Mouse (Mus musculus) MEL-GATA-1-ER (cell line): ENCODE measurements around the gene Strada.
"Not testable (repeated sequence)": the region's sequence is repeated elsewhere in the genome, so short reads cannot be mapped to it uniquely, and the experiment has no call there.

ENCODE experiments used
- DNase-seq: peaks from one replicate; pipeline ENCODE4 v3.0.0-alpha.2; 2012; ENCODE audit warnings: low read depth; ENCODE audit errors: extremely low read depth

Gene Strada

GRCm38 (mm10) chr11:106157154-106157553, 44.8 kb downstream of the Strada start:
- DNase-seq: no peak

- no peak for DNase-seq
Measured at GRCm38 (mm10) chr11:106156257-106156656, 45.7 kb downstream of the Strada start.

DNA sequence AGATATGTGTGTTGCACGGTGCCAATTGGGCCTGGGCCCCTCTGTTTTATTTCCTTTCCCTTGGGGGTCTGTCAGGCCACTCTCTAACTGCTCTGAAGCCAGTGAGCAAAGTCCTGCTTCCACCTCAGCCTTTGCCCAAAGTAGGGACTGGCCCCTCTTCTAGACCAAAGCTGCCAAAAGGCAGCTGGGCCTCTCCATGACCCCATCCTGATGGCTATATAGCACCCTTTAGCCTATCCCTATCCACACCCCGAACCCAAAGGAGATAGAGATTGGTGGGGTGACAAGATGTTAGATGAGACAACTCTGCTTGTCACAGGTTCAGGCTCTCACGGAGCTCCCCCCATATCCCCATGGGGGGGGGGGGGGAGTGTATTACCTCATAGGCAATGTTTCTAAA, 46.2 kb downstream of the Strada start:
- no peak for DNase-seq

DNA sequence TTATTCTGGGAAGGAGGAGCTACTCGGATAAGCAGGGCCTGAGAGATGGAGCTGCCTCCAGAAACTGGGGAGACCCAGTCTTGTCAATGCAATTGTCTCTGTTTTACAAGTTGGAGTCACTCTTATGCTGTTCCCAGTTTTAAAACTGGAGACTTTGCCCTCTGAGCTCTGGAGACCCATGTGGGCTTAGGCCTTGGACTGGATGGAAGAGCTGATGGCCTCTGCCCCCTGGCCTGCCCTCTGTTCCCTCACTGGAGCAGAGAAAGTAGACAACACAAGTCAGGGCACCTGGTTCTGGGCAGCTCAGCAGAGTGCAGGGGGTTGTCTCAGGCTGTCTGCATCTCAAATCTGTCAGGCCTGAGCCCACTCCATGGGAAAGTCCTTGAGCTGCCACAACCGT, 47.2 kb downstream of the Strada start:
- DNase-seq: no peak

- no peak for DNase-seq
Measured at GRCm38 (mm10) chr11:106154091-106154490, 47.9 kb downstream of the Strada start.

DNA sequence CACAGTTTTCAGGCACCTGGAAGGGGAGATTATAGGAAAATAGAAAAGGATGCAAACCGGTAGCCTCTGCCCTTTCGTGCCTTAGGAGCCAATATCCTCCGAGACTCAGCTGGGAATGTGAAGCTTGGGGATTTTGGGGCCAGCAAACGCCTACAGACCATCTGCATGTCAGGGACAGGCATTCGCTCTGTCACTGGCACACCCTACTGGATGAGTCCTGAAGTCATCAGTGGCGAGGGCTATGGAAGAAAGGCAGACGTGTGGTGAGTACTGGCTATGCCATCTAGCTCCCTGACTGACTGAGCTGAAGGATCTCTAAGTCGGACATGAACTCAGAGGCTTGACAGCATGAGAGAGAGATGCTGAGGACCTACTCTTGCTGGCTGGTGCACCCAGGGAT, 49.8 kb downstream of the Strada start:
- no peak for DNase-seq

DNA sequence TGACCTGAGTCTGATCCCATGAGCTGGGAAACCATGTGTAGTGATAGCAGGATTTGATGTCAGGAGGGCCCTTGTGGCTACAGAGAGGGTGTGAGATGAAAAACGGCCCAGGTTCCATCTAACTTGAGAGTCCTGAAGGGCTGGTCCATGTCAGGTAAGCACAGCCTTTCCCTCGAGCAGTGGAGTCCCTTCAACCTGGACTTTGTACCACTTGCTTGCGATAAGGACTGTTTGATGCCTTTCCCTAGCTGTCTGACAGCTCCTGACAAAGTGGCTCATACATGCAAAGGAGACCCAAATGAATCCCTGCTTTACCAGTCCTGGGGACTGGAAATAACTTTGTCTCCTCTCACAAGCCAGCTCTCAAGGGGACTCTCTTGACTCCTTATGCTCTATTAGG, 50.7 kb downstream of the Strada start:
- DNase-seq: no peak

- DNase-seq: peak; percentile 96
Measured at GRCm38 (mm10) chr11:106134580-106135528, 67.1 kb downstream of the Strada start.

DNA sequence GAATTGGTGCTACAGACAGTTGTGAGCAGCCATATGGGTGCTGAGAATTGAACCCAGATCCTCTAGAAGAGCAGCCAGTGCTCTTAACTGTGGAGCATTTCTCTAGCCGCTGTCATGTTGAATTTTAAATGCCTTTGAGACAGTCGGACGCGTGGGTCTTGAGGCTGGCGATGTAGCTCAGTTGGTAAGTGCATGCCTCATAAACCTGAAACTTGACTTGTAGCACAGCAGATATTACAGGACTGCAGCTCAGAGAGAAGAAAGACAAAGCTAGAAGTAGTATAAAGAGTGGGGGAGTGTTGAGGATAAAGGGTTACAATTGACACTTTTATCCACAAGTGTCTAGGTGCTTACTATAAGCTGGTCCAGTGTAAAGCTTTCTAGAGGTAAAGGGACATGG, 69.5 kb downstream of the Strada start:
- DNase-seq: no peak

DNA sequence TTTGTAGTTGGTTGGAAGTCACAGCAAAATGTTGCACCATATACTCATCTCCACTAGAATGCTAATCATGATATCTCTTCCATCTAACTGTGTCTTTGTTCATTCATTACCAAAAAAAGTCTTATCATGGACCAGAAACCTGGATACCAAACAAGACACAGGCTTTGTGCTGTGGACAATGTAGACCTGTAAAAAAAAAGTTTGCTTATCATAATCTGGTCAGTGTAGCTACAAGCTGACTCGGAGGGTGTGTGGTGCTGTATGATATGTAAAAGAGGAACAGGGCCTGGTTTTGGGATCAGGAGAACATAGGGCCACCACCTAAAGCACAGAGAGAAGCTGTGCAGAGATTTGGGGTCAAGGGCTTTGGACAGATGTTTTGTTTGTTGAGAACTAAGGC, 72.5 kb downstream of the Strada start:
- DNase-seq: peak; percentile 87

GRCm38 (mm10) chr11:106126727-106127373, 75.1 kb downstream of the Strada start:
- not testable (repeated sequence) for DNase-seq

GRCm38 (mm10) chr11:106125827-106126226, 76.1 kb downstream of the Strada start:
- no peak for DNase-seq

DNA sequence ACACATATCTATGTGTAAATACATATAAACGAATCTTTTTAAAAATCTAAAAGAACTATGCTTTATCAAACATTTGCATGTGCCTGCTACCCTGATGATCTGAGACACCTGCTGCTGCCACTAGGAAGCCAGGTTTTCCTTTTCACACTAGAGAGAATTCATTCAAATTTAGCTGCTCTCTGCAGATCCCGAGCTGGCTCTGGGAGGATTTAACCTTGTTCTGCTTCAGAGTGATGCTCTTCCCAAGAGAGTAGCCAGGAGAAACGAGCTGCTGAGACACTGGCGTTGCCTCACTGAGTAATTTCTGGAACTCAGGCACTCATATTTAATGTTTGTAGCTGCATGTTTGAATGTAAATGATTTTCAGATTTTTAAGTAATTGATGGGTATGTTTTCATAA, 77.2 kb downstream of the Strada start:
- no peak for DNase-seq

DNA sequence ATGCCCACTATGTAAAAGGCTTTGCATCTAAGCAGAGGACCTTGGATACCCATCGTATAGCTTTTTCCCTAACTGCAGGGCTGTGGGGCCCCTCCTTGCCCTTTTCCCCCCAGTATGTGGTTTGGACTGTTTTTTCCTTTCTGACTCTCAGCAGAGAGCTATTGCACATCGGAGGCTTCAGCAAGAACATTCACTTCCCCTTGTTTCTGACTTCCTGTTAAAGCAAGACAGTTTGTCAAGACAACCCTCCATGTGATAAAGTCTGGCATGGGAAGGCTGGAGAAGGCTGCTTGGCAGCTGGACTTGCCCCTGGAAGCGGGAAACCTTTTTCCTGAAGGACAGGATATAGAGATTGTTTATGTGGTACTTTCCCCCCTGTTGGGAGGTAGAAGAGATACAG, 79.2 kb downstream of the Strada start:
- peak; percentile 50 for DNase-seq

DNA sequence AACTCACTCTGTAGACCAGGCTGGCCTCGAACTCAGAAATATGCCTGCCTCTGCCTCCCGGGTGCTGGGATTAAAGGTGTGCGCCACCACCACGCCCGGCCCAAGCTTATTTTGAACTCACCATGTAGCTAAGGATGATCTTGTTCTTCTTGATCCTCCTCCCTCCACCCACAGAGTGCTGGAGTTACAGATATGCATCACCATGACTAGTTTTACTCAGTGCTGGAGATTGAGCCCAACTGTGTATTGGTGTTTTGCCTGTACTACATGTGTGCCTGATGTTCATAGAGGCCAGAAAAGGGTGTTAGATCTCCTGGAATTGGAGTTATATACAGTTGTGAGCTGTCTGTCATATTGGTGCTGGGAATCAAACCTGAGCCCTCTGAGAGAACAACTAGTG, 79.7 kb downstream of the Strada start:
- no peak for DNase-seq
